Mouse (Mus musculus): Measurements from ENCODE around the gene Ddx28.

Gene Ddx28

DNA sequence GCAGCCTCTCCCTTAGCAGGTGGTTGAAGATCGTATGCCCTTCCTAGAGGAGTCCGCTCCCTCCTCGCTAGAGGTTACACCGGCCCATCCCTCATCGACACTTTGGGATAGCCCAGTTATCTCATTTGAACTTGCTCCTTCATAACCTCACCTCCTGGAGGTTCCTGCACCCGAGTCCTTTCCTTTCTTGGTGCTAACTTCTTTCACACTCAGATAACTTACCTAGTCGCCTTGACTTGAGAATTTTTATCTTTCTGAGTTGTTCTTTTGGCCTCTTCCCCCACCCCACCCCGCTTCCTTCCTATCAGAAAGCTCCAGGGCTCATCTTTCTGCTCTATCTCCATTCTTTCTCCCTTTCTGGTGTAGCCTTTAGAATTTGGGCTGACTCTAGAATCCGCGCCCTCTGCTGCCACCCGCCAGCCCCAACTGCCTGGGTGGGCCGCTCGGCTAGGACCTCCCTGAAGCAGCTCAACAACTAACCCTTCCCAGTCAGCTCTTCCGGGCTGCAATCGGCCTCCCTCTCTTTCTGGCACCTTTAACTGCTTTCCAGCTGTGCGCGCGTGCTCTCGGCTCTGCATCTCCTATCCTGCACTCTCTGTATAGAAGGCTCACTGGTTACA lies 44.9 kb downstream of the Ddx28 start:
- in situ Hi-C loops (cut with MboI): no loop called here

DNA sequence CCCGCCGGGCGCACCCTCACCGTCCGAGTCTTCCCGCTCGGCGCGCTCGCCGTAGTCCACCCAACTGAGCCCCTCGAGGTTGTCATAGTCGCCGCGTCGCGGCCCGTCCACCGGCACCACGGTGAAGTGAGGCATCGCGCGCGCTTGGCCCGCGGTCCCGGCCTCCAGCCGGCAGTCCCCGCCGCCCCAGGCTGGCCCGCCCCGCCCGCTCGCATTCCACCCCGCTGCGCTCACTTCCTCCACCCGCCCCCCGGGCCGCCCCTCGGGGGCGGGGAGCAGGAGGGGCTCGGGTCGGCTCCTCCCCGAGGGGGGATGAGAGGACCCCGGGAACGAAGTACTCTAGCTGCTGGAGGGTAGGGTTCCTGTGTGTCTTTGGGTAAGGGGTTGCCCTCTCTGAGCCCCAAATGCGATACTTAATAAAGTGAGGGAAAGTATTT lies 45.8 kb downstream of the Ddx28 start, which contains the start of gene Slc12a4:
Gene Slc12a4, minus strand, starts transcription at position 193 of the 437 bp plus-strand sequence.
- in situ Hi-C loops (cut with MboI): no loop called here

GRCm38 (mm10) chr8:105965266-105965904 lies 46.3 kb downstream of the Ddx28 start:
- in situ Hi-C loops (cut with MboI): no loop called here

DNA sequence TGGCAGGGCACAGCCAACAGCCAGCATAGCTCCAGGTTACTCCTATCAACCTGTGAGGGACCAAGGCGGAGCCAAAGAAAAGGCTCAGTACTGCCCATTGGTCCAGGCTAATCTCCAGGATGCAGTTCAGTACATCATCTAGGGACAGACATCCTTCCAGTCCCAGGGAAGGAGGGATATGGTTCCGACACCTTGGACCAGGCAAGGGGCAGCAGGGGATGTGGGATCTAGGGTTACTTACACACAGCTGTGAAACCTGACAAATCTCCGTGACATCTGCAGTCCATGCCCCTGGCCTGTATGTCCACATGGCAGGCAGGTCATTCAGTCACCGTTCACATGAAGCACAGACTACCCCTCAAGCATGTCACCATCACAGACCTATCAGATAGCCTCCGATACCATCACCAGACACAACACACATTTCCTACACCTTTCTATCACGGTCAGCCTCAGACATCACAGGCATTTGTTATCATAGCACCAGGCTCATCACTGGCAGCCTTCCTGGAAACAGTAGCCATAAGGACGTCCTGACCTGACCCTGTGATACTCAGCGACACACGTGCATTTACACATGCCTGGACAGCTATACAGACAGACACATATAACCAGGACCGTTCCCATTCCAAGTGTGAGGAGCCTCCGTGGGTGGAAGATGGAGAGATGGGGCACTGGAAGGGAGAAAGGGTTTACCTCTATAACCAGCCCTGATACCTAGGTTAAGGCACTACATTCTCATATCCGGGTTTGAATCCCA lies 47.0 kb downstream of the Ddx28 start:
- in situ Hi-C loops (cut with MboI): no loop called here

DNA sequence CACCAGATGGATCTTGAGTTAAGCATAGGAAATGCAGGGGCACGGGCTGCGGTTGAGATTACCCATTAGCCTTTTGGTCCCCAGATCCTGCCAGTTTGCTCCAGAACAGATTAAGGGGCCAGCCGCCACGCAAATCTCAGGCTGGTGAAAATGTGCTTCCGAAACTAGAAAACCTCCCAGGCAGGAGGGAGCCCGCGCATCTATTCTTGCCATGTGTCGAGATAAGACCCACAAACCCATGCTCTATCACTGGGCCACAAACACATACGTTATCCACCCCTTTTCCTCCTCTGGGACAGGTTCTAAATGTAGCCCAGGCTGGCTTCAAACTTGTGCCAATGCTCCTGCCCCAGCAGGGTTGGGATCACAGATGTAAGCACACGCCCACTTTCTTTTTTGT lies 50.1 kb downstream of the Ddx28 start:
- in situ Hi-C loops (cut with MboI): no loop called here

GRCm38 (mm10) chr8:105961101-105961500 lies 50.6 kb downstream of the Ddx28 start:
- in situ Hi-C loops (cut with MboI): no loop called here
